Mouse (Mus musculus) adrenal gland, adult 8-10 months (tissue): Measurements from ENCODE around the gene Acot3. TPM values are rescaled to one million over a fixed set of nuclear protein-coding genes. Genes with fewer than 3 reads are reported as not detected.
"Not testable (repeated sequence)": the region's sequence is repeated elsewhere in the genome, so short reads cannot be mapped to it uniquely, and the experiment has no call there.

Experiments used
- DNase-seq: peaks from one replicate; pipeline ENCODE4 v3.0.0; 2022
- total RNA-seq, 4 experiments: library from RNA; stranded (reverse); gene quantifications; 2 replicates each; pipeline ENCODE4 v1.2.4; 2022

Acot3 gene
- total RNA-seq, 4 experiments from 2014 or later, result 0.29 to 2.8 TPM; not detected in 2

DNA sequence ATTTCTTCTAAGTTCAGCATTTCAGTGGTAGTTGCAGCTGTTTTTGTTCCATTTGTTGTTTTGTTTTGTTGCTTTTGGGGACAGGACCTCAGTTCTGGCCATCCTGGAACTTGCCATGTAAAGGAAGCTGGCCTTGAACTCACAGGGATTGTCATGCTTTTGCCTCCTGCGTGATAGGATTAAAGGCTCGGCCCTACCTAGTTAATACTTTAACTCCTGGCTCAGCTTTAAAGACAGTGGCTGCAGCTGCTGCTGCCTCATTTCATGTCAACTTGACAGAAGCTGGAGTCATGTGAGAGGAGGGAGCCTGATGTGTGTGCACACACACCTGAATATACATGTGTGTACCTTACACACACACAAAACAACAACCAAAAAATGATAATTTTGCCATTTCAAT is 7.9 kb upstream of the Acot3 start:
- no peak for DNase-seq

DNA sequence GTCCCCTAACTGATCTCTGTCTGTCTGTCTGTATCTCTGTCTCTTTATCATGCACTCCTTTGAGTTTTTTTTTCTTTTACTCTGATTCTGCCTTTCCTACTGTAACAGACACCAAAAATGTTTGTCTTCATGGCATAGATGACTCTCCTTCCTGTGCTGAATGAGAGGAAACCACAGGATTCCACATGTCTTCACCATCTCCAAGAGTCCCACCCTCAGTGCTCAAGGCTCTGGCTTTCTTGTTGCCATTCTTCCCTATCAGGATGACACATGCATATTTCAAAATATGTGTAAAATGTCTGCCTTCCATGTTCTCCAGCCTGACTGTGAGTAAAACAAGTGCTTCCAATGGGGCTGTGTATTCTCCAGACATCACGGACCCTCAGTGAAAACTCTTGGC is 5.0 kb upstream of the Acot3 start:
- DNase-seq, result no peak

DNA sequence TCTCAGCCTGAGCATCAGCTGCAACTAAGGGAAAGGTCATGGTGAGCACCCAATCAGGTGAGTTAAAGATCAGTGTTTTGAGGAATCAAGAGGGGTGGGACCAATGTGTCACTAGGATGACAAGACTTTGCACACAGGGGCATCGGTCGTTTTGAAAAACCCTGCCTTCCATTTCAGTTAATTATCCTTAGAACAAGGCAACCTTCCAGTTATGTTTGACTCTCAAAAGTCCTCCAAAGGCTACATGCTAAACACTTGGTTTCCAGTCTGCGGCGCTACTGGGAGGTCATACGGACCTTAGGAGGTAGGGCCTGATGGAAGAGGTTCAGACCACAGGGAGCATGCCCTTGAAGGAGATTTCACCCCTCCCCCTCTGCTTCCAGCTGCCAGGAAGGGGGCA is 1.2 kb upstream of the Acot3 start:
- not testable (repeated sequence) for DNase-seq

DNA sequence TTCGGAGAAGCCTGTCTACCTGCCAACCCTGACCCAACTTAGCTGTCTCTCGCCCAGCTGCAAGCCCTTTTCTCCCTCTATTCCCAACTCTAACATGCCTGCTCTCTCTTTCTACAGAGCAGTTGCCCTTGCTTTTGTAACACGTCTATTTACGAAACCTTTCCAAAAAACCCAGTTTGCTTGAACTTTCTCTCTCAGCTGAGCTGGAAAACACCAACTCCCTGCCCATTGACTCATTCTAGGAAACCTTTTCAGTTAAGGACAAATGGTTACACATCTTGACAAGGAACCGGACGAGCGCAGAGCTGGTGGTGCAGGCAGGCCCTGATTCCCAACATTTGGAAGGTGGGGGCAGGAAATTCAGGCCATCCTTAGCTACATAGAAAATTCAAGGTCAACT is 665 bp downstream of the Acot3 start:
- DNase-seq, result no peak

DNA sequence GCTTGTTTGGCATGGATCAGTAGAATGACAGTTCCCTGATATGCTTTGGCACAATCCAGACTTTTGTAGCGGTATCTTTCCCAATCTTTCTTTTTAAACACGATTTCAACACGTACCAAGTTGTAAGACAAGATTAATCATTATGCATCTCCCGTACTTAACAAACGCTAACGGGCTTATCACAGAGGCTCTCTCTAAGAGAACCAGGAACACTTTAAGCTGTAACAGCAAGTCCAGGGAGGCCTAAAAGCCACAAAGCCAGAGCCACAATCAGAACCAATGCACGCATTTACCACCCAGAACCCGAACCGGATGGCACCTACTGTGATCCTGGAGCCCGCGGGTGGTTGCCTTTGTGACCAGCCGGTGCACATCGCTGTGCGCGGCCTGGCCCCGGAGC is 1.2 kb downstream of the Acot3 start:
- no peak for DNase-seq

DNA sequence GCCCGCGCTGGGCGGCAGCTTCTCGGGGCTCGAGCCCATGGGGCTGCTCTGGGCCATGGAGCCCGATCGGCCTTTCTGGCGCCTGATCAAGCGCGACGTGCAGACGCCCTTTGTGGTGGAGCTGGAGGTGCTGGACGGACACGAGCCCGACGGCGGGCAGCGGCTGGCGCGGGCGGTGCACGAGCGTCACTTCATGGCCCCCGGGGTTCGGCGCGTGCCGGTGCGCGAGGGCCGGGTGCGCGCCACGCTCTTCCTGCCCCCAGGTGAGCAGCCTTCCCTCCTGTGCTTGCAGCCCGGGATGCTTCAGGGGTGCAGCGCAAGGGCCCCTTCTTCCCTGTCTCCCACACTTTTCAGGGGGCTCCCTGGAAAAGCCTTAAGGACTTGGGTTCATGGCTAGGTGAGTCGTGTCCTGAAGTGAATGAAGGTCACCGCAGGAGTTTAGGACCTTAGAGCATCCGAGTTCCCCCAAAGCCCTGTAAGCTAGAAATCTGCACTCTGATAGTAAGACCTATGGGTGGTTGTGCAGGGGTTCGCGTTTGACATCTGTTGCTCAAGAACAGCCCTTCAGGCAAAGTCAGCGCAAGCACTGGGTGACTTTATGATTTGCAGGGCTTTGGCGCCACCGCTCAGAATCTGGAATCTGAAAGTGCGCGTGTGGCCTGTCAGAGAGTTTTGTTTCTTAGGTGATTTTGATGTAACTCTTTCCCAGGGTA is 1.9 kb downstream of the Acot3 start:
- DNase-seq, result no peak

DNA sequence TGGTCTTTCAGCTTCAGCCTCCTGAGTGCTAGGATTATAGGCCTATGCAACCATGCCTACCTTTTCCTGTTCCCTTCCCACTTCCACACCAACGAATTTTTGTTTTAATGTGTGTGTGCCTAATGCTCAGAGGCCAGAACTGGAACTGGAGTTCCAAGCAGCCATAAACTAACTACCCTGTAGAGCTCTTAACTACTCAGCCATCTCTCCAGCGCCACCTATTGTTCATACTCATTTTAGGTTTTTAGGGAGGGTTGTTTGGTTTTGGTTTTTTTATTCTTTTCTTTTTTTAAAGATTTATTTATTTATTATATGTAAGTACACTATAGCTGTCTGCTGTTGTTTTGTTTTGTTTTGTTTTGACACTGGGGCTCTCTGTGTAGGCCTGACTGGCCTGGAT is 9.0 kb downstream of the Acot3 start:
- no peak for DNase-seq

DNA sequence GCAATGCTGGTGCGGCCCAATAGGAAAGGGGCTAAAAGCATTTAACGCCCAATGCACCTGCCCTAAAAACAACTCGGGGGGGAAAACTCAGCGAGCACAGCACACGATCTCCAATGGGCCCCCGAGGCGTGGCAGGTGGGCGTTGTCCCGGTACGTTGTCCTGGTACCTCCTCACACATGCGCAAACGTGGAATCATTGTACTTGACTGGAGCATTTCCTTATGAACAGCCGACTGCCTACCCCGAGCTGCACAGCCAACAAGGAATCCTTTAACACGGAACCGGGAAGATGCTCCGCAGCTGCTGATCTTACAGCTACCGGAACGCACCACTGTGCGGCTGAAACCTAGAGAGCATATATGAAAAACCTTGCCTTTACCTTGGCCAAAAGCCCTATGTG is 10.4 kb downstream of the Acot3 start:
- DNase-seq, result no peak

DNA sequence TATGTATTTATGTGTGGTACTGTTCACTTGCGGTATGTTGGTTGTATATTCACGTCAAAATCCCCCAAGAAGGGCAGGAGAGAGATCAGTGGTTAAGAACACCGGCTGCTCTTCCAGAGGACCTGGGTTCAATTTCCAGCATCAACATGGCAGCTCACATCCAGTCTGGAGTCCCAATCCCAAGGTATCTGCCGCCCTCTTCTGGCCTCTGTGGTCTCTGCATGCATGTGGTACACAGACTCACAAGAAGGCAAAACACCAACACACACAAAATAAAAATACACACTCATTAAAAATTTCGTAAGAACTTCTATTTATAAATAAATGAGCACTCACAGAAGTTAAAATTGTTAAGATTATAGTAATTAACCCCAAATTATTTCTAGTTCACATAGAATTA is 11.3 kb downstream of the Acot3 start:
- no peak for DNase-seq

DNA sequence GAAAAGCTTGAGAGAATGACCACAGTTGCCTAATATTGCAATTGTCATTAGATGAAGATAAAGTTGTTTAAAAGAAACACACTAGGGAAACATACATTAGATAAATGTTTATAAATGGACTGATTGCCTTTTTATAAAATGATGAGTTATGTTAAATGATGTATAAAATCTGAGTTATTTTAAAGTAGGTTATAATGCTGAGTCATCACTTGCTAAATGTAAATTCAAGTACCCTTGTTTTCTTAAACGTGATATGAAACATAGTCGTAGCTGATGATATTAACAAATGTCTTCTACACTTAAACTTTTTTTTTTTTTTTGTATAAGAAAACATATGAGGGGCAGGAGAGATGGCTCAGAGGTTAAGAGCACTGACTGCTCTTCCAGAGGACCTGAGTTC is 11.9 kb downstream of the Acot3 start:
- DNase-seq, result no peak

DNA sequence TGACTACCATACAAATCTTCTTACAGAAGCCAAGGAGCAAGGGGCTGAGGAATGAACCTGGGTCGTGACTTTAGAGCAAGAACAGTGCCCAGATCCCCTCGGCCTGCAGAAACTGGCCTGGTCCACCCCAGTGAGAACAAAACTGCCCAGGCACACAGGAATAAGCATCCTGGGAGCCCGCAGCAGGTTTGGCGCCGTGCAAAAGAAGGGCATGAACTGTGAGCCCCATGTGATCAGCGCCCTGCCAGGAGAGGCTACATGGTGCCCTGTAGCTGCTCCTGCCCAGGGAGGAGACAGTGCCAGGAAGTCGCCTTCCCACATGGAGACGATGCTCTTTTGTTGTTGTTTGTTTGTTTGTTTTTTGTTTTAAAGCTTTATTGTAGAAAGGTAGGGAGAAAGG is 12.7 kb downstream of the Acot3 start:
- no peak for DNase-seq

DNA sequence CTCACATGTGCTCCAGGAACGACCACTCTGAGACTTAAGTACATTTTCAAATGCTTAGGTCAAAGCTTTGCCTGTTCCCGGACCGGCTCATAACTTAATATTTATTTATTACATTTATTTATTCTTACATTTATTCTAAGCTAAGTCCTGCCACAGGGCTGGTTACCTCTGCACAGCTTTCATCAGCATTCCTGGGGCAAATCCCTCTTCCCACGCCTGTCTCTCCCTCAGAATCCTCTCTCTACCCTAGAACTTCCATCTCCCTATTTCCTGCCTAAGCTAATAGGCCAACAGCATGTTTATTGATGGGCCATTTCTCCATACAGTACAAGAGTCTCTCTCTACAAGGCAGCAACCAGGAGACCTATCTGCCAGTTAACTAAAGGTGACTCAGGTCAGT is 15.8 kb downstream of the Acot3 start:
- no peak for DNase-seq

DNA sequence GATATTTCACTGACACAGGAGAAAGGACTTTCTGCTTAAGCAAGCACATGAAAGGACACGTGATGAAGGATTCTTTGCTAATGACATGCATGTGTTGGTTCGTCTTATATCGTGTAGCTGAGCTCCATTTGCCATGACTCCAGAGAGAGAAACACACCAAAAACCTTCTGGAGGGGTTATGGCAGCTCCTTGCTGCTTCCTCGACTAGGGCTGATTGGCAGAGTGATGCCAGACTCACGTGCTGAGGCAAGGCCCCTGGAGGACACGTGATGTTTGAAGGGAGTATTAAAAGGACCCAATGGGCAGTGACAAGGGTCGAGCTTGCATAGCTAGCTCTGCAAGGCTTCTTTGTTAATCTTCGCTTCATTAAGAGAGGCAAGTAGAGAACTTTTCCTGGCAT is 16.4 kb downstream of the Acot3 start:
- DNase-seq, result no peak

DNA sequence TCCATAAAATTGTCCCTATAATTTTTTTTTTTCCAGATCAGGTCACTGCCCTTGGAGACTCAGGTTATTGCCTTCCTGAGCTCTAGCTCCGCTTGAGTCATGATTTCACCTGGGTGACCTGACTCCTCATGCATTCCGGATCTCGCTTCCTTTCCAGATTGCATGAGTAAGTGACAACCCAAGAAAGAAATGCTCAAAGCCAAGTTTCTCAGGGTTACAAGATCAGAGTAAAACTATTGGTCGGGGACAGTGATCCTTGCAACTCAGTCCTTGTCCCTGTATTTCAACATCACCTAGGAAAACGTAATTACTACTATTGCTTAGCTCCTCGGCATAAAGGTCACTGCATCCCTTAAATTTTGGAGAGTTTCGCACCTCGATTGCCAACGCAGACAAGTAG is 17.0 kb downstream of the Acot3 start, which contains the start of gene Acot5:
Acot5 (plus strand) TSS at position 340 of the 400 bp plus-strand sequence.
- DNase-seq, result no peak

DNA sequence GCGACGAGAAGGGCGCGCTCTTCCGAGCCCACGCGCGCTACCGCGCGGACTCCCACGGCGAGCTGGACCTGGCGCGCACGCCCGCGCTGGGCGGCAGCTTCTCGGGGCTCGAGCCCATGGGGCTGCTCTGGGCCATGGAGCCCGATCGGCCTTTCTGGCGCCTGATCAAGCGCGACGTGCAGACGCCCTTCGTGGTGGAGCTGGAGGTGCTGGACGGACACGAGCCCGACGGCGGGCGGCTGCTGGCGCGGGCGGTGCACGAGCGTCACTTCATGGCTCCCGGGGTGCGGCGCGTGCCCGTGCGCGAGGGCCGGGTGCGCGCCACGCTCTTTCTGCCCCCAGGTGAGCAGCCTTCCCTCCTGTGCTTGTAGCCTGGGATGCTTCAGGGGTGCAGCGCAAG is 17.6 kb downstream of the Acot3 start:
- DNase-seq, result peak; percentile 25

DNA sequence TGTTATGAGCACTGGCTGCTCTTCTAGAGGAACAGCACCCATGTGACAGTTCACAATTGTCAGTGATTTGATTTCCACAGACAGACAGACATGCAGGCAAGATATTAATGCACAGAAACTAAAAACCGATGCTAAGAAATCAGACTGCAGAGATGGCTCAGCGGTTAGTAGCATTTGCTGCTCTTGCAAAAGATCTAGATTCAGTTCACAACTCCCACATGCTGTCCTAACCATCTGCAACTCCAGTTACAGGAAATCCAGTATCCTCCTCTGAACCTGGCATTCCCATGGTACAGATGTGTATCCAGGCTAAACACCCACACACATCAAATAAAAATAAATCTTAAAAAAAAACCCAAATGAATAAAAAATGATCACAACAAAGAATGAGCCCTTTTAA is 19.8 kb downstream of the Acot3 start:
- no peak for DNase-seq

DNA sequence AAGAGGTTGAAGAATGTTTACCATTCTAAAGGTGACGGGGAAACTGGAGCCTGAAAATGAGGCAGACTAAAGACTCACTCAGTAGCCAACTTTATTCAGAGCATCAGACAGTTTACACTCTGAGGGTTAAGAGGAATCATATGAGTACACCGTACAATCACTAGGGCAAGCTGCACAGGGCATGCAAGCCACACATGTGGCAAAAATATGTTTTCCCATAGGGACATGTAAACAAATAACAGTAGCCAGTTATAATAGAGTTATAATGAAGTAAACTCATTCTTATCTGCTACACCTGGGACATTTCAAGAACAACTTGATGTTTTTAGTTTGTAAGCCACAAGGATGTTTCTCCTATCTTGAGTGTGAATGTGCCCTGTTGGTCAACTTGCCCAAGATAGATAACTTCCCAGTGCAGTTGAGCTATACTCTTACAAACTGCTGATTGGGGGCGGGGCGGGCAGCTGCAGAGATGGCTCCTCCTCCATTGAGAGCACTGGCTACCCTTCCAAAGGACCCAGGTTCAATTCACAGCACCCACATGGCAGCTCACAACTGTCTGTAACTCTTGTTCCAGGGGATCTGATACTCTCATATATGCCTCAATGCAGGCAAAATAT is 25.5 kb downstream of the Acot3 start:
- DNase-seq, result no peak

DNA sequence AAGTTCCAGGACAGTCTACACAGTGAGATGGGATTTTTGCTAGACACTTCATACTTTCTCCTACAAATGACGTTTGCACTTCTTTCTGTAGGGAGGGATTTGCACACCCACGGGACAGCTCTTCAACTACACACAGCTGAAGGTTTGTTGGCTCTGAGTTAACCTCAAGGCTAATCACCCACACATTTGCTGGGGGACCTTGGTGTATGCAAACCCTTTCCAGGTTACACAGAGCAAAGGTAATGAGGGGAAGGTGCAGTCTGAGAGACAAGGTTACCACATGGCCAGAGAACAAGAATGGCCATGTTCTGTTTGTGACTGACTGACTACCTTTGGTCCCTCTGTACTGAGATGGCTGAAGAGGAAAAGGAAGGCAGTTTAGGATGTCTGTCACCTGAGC is 31.9 kb downstream of the Acot3 start:
- no peak for DNase-seq

DNA sequence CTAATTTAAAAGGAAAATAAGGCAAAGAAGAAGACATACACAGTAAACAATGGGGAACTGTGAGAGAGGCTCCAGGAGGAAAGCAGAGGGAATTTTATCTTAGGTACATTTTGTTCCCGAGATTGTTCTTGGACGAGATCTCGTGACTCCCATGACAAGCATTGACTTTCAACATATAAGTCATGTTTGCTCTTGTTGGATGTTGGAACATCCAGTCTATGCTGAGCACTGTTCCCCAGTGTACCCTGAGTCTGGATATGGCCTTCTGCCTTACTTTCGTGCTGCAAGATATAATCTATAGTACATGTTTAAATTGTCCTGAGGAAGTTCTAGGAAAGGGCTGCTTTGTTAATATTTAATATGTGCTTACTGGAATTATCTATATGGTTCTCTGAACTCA is 32.6 kb downstream of the Acot3 start:
- no peak for DNase-seq

DNA sequence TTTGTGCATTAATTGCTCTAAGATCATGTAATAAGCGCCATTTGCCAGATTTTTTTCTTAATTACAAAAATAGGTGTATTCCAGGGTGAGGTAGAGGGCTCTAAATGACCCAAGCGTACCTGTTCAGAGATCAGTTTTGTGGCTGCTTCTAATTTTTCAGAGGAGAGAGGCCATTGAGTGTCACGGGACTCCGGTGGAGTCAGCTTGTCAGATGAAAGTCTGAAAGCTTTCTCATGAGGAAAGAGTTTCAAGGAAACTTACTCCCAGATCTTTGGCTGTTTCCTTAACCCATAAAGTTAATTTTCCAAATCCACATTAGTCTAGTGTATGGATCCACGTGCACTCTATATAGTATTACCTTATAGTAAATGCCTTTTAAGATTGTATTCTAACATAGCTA is 42.7 kb downstream of the Acot3 start:
- DNase-seq, result not testable (repeated sequence)

DNA sequence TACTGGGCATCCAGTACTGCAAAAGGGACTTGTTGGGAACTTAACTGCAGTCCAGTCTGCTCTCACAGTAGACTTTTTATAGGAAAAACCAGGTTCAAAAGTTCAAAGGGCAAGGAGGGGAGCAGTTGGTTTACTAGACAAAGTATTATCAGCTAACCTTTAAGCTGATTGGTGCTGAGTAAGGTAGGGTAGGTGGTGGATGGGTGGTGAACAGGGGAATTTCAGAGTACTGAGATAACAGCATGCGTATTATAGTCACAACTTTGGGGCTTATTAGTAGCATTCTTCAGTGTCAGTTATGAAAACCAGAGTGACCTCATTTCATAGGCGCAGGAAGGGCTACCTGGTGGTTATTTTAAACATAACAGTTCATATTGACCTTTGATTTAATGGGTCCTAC is 47.7 kb downstream of the Acot3 start:
- no peak for DNase-seq

DNA sequence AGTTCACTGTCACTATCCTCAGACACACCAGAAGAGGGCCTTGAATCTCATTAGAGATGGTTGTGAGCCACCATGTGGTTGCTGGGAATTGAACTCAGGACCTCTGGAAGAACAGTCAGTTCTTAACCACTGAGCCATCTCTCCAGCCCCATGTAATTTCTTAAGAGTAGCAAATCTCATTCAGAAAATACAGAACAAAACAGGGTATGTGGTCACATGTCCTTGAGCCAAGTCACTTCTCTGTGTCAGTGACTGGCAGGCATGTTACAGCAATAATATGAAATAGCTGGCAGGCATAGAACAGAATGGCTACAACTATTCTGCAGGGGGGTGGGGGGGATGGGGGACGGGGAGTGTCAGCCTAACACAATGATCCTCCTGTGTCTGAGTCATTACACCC is 48.1 kb downstream of the Acot3 start:
- no peak for DNase-seq

DNA sequence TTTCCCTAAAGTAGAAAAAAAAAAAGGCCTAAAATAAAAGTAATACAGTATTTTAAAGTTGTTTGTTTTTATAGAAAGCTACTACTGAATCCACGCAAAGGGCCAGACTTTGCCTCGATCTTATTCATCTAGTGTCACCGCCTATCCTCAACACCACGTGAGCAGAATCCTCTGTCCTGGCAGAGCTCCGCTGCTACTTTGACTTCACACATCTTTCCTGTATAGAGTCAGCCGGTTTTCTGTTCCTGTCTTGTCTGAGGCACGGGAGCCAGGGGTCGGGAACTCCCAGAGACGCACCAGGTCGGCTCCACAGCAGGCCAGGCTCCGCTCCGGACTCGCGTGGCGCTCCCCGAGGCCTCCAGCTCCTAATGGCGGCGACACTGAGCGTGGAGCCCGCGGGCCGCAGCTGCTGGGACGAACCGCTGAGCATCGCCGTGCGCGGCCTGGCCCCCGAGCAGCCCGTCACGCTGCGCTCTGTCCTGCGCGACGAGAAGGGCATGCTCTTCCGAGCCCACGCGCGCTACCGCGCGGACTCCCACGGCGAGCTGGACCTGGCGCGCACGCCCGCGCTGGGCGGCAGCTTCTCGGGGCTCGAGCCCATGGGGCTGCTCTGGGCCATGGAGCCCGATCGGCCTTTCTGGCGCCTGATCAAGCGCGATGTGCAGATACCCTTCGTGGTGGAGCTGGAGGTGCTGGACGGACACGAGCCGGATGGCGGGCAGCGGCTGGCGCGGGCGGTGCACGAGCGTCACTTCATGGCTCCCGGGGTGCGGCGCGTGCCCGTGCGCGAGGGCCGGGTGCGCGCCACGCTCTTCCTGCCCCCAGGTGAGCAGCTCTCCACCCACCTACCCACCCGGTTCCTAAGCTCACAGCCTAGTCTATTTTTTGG is 48.9 kb downstream of the Acot3 start, which contains the start of gene Acot6:
Acot6 (plus strand) TSS at position 51 of the 889 bp plus-strand sequence.
- peak; percentile 18 for DNase-seq

DNA sequence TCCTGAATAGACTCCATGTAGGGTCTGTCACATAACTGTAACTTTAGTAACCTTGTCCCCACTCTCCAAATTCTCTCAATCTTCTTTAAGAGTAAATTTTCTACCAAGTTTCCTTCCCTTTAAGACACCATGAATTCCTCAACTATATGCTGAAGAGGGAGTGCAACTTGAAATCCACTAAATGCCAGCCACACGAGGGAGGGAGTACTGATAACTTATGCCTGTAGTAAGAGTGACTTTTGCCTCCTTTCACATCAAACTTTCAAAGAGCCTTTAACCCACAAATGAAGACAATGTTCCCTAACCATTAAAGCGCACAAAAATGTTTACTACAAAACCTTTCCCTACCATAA is 49.5 kb downstream of the Acot3 start:
- DNase-seq, result no peak
